Mouse (Mus musculus) CD4-positive, CD25-positive, alpha-beta regulatory T cell, adult 9 weeks (primary cell): ENCODE results near the gene Cdc34b. TPM values are rescaled to one million over a fixed set of nuclear protein-coding genes. Genes with fewer than 3 reads are reported as not detected.

Experiments used
- polyA plus RNA-seq: library from polyadenylated mRNA; unstranded; fragments of 100-300 nt; shearing (Covaris generic); gene quantifications from one replicate; pipeline ENCODE4 v1.2.1, GENCODE M21; 2017

Gene Cdc34b
- polyA plus RNA-seq = not detected

DNA sequence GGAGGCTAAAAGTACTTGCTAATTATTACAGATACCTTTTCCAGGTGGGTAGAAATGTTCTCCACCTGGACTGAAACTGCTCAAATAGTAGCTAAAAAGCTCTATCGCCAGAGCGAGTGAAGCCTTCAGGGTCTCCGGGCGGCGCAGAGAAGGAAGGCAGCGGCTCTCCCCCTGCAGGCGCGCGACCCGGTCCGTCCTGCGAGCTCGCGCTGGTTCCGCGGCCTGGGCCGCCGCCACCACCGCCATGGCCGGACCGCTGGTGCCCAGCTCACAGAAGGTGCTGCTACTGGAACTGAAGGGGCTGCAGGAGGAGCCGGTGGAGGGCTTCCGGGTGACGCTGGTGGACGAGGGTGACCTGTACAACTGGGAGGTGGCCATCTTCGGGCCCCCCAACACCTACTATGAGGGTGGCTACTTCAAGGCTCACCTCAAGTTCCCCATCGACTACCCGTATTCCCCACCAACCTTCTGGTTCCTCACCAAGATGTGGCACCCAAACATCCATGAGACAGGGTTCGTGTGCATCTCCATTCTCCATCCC, at the start of gene Cdc34b:
Cdc34b (plus strand) TSS at position 51 of the 541 bp plus-strand sequence.

GRCm38 (mm10) chr11:94704472-94704871, 37.1 kb upstream of the Cdc34b start, which contains the start of gene Gm11541:
Gene Gm11541 (minus strand): TSS chr11:94704499.

DNA sequence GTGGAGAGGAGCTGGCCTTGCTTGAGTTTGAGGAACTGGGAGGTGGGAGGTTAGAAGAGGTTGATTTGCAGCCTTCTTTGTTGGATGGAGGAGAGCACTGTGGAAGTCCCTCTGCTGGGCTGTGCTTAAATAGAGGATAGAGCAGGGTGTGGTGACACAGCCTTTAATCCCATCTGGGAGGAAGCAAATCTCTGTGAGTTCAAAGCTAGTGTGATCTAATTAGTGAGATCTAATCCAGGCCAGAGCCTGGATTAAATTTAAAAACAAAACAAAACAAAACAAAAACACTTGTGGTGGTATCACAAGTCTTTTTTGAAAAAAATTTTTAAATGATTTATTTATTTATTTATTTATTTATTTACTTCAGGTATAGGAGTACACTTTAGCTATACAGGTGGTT, 41.0 kb downstream of the Cdc34b start, which contains the start of gene Tmem92:
Tmem92 (minus strand) TSS at position 101 of the 400 bp plus-strand sequence.

Other genes starting within 250 kb of the Cdc34b start
- not detected for gene Epn3, start 241.8 kb upstream of the Cdc34b start, polyA plus RNA-seq
- 0.78 TPM for gene Mycbpap, start 220.0 kb upstream of the Cdc34b start, polyA plus RNA-seq
- 3.1 TPM for gene Rsad1, start 192.5 kb upstream of the Cdc34b start, polyA plus RNA-seq
- gene Chad, start 176.7 kb upstream of the Cdc34b start, polyA plus RNA-seq = not detected
- gene Acsf2, start 139.9 kb upstream of the Cdc34b start, polyA plus RNA-seq = 7.7 TPM
- gene Lrrc59, start 112.0 kb upstream of the Cdc34b start, polyA plus RNA-seq = 9.3 TPM
- gene Mrpl27, start 88.0 kb upstream of the Cdc34b start, polyA plus RNA-seq = 69.6 TPM
- 1.5 TPM for gene Eme1, start 87.8 kb upstream of the Cdc34b start, polyA plus RNA-seq
- gene Xylt2, start 64.3 kb upstream of the Cdc34b start, polyA plus RNA-seq = 15.8 TPM
- not detected for gene Gm11541, start 37.3 kb upstream of the Cdc34b start, polyA plus RNA-seq
- gene Tmem92, start 40.9 kb downstream of the Cdc34b start, polyA plus RNA-seq = not detected
- 0.25 TPM for gene Col1a1, start 194.4 kb downstream of the Cdc34b start, polyA plus RNA-seq
- not detected for gene Hils1, start 225.8 kb downstream of the Cdc34b start, polyA plus RNA-seq
- gene Sgca, start 234.5 kb downstream of the Cdc34b start, polyA plus RNA-seq = not detected
- 11.5 TPM for gene Ppp1r9b, start 249.3 kb downstream of the Cdc34b start, polyA plus RNA-seq